Mouse (Mus musculus) ES-E14 (cell line): ENCODE measurements at regions not wholly inside any gene's neighbourhood (a gene's known extent, or its start where the extent isn't known, plus 50 kb on each side); places are given as distances from the start of the nearest gene placed in this dataset.

Source experiments
- CHD2 ChIP-seq: IDR thresholded peaks from 2 replicates; pipeline ENCODE4 v1.6.1; 2014; ENCODE audit warnings: mild to moderate bottlenecking, low read depth, low read length, inconsistent platforms
- HCFC1 ChIP-seq: IDR thresholded peaks from 2 replicates; pipeline ENCODE4 v1.6.1; 2012; ENCODE audit warnings: low read length, inconsistent platforms, borderline replicate concordance; ENCODE audit not compliant: insufficient read depth
- MAFK ChIP-seq: IDR thresholded peaks from 2 replicates; pipeline ENCODE4 v1.6.1; 2014; ENCODE audit warnings: mild to moderate bottlenecking, low read depth, low read length, inconsistent platforms; ENCODE audit not compliant: insufficient read depth
- ZNF384 ChIP-seq: IDR thresholded peaks from 2 replicates; pipeline ENCODE4 v1.6.1; 2012; ENCODE audit warnings: low read depth, low read length, inconsistent platforms

DNA sequence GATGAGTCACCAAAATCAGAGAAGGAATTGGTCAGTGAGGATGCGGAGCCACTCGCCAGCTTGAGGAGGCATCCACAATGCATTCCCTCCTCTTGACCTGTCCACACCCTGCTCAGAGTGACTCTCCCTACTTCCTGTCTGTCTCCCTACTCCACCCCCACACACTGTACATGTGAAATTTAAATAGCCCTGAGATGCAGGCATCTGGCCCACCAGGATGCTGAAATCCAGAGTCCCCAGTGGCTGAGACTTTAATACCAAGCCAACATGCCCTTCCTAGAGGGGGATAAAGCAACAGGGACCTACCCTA, 201.6 kb upstream of the Sfswap start:
- TF ChIP-seq CHD2 (no peak), ZNF384 (no peak), MAFK (no peak), HCFC1 (no peak)
